Mouse (Mus musculus): ENCODE data around the gene Ckap4.

DNA sequence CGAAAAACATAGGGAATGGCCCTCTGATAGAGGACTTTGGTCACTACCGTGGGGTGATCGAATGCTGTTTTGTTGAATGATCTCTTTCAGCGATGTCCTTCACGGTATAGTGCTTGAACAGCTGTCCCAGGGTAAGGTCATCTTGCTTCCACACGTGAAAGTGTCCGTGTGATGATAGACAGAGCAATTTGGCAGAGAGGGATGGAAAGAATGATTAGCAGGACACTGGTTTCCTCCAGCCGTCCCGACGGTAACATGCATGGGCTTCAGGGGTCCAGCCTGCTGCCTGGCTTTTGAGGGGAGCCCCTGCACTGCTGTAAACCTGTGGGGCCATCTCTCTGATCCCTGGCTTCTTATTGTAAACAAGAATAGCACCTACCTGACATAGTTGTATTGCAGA lies 44.9 kb upstream of the Ckap4 start:
- no peak for TF ChIP-seq CTCF (IDR thresholded peaks at IDR 0.05; ENCODE audit: borderline replicate concordance, extremely low read depth, insufficient read depth, insufficient read length)
- TF ChIP-seq POLR2A (IDR thresholded peaks at IDR 0.05; ENCODE audit: borderline replicate concordance, extremely low read depth, insufficient read depth, insufficient read length, poor library complexity, severe bottlenecking), result no peak
